Mouse (Mus musculus) ES-Bruce4 (cell line): ENCODE data around the gene Efcab3.

Source experiments
- CTCF ChIP-seq: IDR thresholded peaks from one replicate; pipeline ENCODE4 v1.8.1; 2011; ENCODE audit warnings: low read depth, low read length
- EP300 ChIP-seq: IDR thresholded peaks from 2 replicates; pipeline ENCODE4 v1.6.1; 2011; ENCODE audit warnings: low read depth, low read length; ENCODE audit not compliant: insufficient read depth
- POLR2A ChIP-seq: IDR thresholded peaks from one replicate; pipeline ENCODE4 v1.8.1; 2011; ENCODE audit warnings: low read length; ENCODE audit not compliant: insufficient read depth

GRCm38 (mm10) chr11:105030229-105030628, 33.2 kb upstream of the Efcab3 start:
- TF ChIP-seq CTCF = no peak
- no peak for TF ChIP-seq POLR2A
- TF ChIP-seq EP300 = no peak
